Mouse (Mus musculus): ENCODE measurements at regions not wholly inside any gene's neighbourhood (a gene's known extent, or its start where the extent isn't known, plus 50 kb on each side); places are given as distances from the start of the nearest gene placed in this dataset.

DNA sequence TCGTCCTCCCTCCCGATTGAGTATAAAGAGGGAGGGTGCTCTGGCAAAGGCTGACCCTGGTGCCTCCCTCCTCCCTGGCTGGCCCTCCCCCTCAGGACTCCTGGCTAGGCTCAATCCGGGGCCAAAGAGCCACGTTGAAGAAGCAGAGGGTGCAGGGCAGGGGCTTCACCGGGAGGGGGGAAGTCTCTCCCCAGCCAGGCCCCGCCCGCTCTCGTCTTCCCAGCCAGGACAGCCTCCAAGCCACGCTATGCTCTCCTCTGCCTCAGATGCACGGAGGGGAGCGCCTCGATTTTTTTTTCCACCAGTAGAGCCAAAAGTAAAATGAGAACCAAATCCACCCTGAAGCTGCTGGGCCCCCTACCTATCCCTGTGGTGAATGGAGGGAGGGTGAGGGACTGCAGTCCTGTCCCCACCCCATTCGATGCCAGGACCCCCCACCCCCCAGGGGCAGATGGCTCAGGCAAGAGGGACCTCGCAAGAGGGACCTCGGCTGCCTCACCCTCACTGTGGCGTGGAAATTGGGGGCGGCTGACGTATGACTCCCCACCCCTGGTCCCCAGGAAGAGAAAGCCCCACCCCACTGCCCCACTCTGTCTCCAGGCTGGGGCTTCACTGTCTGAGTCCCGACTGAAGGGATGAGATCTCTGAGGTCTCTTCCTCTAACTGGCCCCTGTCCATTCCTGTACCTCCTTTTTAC, 53.2 kb upstream of the Col1a1 start:
- no peak for DNase-seq (ENCODE audit: low read depth, low spot score)

GRCm38 (mm10) chr11:94881982-94882686, 53.9 kb upstream of the Col1a1 start:
- DNase-seq (ENCODE audit: low read depth, low spot score): no peak

GRCm38 (mm10) chr11:94880896-94881840, 54.9 kb upstream of the Col1a1 start:
- no peak for DNase-seq (ENCODE audit: low read depth, low spot score)

- no peak for DNase-seq (ENCODE audit: low read depth, low spot score)
Measured at GRCm38 (mm10) chr11:94876707-94877106, 59.3 kb upstream of the Col1a1 start.

- no peak for DNase-seq (ENCODE audit: low read depth, low spot score)
Measured at GRCm38 (mm10) chr11:94875026-94875425, 61.0 kb upstream of the Col1a1 start.

GRCm38 (mm10) chr11:94874155-94874561, 61.9 kb upstream of the Col1a1 start:
- no peak for DNase-seq (ENCODE audit: low read depth, low spot score)

DNA sequence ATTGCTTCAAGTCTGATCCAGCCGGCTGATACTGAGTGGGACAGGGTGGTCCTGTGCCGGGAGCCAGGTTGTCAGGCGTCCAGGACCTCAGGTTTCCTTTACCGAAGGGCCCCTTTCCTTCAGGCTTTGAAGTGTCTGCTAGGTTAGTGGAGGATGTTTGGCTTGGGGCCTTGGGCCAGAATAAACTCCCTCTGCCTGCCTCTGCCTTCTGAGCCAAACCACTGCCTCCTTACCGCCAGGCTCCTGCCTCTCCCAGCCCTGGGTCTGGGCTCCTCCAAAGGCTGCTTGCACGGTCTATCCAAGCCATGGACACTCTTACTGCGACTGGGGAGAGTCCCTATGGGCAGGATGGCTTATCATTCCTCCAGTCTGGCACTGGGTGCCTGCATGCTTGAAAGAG, 62.3 kb upstream of the Col1a1 start:
- no peak for DNase-seq (ENCODE audit: low read depth, low spot score)

GRCm38 (mm10) chr11:94872921-94873320, 63.1 kb upstream of the Col1a1 start:
- DNase-seq (ENCODE audit: low read depth, low spot score): no peak

GRCm38 (mm10) chr11:94870341-94870740, 65.7 kb upstream of the Col1a1 start:
- DNase-seq (ENCODE audit: low read depth, low spot score): peak; percentile 76

- DNase-seq (ENCODE audit: low read depth, low spot score): peak; percentile 72
Measured at GRCm38 (mm10) chr11:94869866-94870265, 66.2 kb upstream of the Col1a1 start.

DNA sequence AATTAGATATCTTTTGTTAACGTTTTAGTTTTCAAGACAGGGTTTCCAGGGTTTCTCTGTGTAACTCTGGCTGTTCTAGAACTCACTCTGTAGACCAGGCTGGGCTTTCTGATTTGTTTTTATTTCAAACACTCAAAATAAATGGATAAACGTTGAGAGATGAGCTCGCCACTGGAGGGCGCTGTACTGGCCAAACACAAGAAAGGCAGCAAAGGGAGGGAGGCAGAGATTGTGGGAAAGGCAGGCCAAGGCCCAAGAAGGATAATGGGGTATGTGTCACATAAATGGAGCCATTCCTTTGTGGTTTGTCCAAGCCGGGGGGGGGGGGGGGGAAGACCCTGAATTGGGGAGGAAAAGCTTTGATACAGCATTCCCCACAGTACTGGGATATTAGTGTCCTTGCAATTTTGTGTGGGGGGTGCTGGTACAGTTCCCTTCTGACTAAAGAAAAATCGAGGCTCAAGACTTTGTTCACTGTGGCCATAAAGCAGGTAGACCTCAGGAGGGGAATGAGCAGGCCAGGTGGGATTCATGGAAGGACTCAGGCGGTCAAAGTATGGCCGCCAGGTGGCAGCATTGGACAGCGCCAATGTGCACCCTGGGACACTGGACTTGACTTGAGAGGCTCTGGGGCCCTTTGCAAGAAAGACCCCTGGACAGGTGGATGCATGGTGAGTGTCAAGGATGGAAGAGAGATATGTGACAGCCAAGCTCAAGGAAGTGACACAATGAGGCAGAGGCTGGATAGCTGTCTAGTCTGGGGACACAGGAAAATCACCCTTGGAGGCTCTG, 69.7 kb upstream of the Col1a1 start:
- peak; percentile 78 for DNase-seq (ENCODE audit: low read depth, low spot score)

DNA sequence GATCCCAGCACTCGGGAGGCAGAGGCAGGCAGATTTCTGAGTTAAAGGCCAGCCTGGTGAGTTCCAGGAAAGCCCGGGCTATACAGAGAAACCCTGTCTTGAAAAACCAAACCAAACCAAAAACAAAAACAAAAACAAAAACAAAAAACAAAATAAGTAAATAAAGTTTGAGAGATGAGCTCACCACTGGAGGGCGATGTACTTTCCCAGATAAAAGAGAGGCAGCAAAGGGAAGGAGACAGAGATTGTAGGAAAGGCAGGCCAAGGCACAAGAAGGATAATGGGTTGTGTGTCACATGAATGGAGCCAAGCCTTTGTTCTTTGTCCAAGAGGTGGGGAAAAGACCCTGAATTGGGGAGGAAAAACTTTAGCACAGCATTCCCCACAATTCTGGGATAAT, 67.6 kb upstream of the Tmem92 start:
- no peak for DNase-seq (ENCODE audit: low read depth, low spot score)

DNA sequence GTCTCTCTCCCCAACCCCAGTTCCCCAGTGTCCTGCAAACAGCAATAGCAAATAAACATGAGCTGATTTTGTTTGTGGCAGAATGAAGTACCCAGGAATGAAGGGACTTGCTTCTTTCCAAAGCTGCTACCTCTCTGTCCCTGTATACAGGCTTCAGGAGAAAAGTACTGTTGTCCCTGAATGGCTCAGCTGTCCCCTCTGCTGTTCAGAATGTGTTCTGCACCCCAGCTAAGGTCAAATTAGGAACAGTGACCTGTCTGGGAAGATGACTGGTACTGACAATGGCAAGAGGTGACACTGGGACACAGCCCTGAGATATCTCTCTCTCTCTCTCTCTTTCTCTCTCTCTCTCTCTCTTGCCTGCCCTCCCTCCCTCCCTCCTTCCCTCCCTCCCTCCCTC, 56.6 kb upstream of the Tmem92 start:
- DNase-seq (ENCODE audit: low read depth, low spot score): peak; percentile 29

DNA sequence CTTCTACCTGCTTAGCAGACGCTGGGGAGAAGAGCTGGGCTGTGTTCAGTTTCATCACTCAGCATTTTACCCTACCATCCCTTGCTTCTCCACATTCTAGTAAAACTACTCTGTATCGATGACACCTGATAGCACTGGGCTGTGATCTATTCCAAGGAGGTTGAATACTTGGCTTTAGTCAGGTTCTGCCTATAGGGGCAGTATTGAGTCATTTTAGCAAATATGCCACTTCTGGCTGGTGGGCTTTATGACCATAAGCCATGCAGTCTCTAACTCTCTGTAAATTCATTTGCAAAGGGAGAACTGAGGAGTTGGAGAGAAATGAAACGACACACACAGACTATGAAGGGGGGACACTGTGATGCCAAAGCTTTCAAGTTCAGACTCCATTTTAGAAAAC, 55.6 kb upstream of the Tmem92 start:
- DNase-seq (ENCODE audit: low read depth, low spot score): peak; percentile 46

GRCm38 (mm10) chr11:94836347-94836746, 53.8 kb upstream of the Tmem92 start:
- DNase-seq (ENCODE audit: low read depth, low spot score): no peak

GRCm38 (mm10) chr11:94832246-94832985, 49.9 kb upstream of the Tmem92 start:
- peak; percentile 74 for DNase-seq (ENCODE audit: low read depth, low spot score)
